Mouse (Mus musculus): ENCODE results near the gene Nptx2. TPM values are rescaled to one million over a fixed set of nuclear protein-coding genes. Genes with fewer than 3 reads are reported as not detected.
A peak's percentile ranks its signal among the peaks of the same experiment; 100 is the strongest.

Nptx2 gene
- polyA plus RNA-seq, 1 experiment from 2014 or later, result 2.3 TPM

- Histone ChIP-seq H3K36me3 (ENCODE audit: poor library complexity, severe bottlenecking) (no peaks in the 10 kb centered on the region), H3K27ac (peak overlapping the region; percentile 66), H3K4me2 (peak overlapping the region; percentile 30), H3K27me3 (no peaks in the 10 kb centered on the region), H3K4me1 (peaks cover 10% of the 10 kb centered on the region), H3K4me3 (no peak overlapping the region), H3K9me3 (replicated peaks) (no peaks in the 10 kb centered on the region), H3K9ac (no peak overlapping the region)
- 22% methylated on average over 12 of the region's 12 CpGs for WGBS
- ATAC-seq, result peak; percentile 55; the same call in 1 of the 2 replicates
These were observed 45.7 kb downstream of the Nptx2 start for GRCm38 (mm10) chr5:144591248-144591880.

GRCm38 (mm10) chr5:144594796-144595195 lies 49.1 kb downstream of the Nptx2 start:
- Histone ChIP-seq H3K27me3 (no peaks in the 10 kb centered on the region), H3K9me3 (replicated peaks) (no peaks in the 10 kb centered on the region), H3K4me3 (no peak overlapping the region), H3K9ac (no peak overlapping the region), H3K27ac (no peak overlapping the region), H3K36me3 (ENCODE audit: poor library complexity, severe bottlenecking) (no peaks in the 10 kb centered on the region), H3K4me1 (peaks cover 10% of the 10 kb centered on the region), H3K4me2 (no peak overlapping the region)
- 91% methylated on average over 9 of the region's 9 CpGs for WGBS
- no peak for ATAC-seq

Other genes with a start within 250 kb of the Nptx2 start
- 1.3 and 1.7 TPM in 2 replicates for gene Baiap2l1, start 187.8 kb upstream of the Nptx2 start, polyA plus RNA-seq (2015; fragmentation: Nextera tagmentation; extraction: Ambion mirVana)
- 79.2 and 94.8 TPM in 2 replicates for gene Tmem130, start 215.9 kb downstream of the Nptx2 start, polyA plus RNA-seq (2015; fragmentation: Nextera tagmentation; extraction: Ambion mirVana)
- gene Trrap, start 221.8 kb downstream of the Nptx2 start, polyA plus RNA-seq (2015; fragmentation: Nextera tagmentation; extraction: Ambion mirVana), result 80.9 and 82.1 TPM in 2 replicates